Mouse (Mus musculus) lung, embryonic 14.5 days (tissue): ENCODE results near the gene Nsun2. TPM values are rescaled to one million over a fixed set of nuclear protein-coding genes. Genes with fewer than 3 reads are reported as not detected.

Experiments used
- ATAC-seq: fragments of 200-750 bp; cut with Nextera tagmentation; 2 replicates; pipeline ENCODE4 v1.8.0; 2017; ENCODE audit warnings: mild to moderate bottlenecking, moderate TSS enrichment, moderate library complexity; ENCODE audit not compliant: insufficient read depth
- DNase-seq: peaks from one replicate; pipeline ENCODE4 v3.0.0-alpha.2; 2015
- H3K27ac ChIP-seq: fragments of 300-500 bp; sonication (generic); 2 replicates; pipeline ENCODE4 v1.5.1; 2014; ENCODE audit warnings: low read depth, mild to moderate bottlenecking, moderate library complexity
- H3K27me3 ChIP-seq: fragments of 300-500 bp; sonication (generic); 2 replicates; pipeline ENCODE4 v1.6.1; 2014; ENCODE audit warnings: low read length, control low read depth; ENCODE audit not compliant: insufficient read depth
- H3K36me3 ChIP-seq: fragments of 300-500 bp; sonication (generic); 2 replicates; pipeline ENCODE4 v1.6.1; 2014; ENCODE audit warnings: control low read depth; ENCODE audit not compliant: insufficient read depth
- H3K4me1 ChIP-seq: fragments of 300-500 bp; sonication (generic); 2 replicates; pipeline ENCODE4 v1.6.1; 2014; ENCODE audit warnings: antibody characterized with exemption, control low read depth; ENCODE audit not compliant: insufficient read depth
- H3K4me2 ChIP-seq: fragments of 300-500 bp; sonication (generic); 2 replicates; pipeline ENCODE4 v1.6.1; 2014; ENCODE audit warnings: mild to moderate bottlenecking
- H3K4me3 ChIP-seq: fragments of 300-500 bp; sonication (generic); 2 replicates; pipeline ENCODE4 v1.5.1; 2014; ENCODE audit warnings: low read depth, low read length
- H3K9ac ChIP-seq: fragments of 300-500 bp; sonication (generic); 2 replicates; pipeline ENCODE4 v1.6.1; 2014
- H3K9me3 ChIP-seq: fragments of 300-500 bp; sonication (generic); 2 replicates; pipeline ENCODE4 v1.6.1; 2016; ENCODE audit warnings: low read depth, low read length, control low read depth
- CTCF ChIP-seq: IDR thresholded peaks from 2 replicates; pipeline ENCODE4 v1.5.1; 2016; ENCODE audit warnings: antibody characterized with exemption, low read depth
- WGBS: fragments of 180-500 bp; shearing (Covaris S2); extraction: QIAGEN DNeasy Blood & Tissue Kit; methylation state at CpG from one replicate; pipeline ENCODE4 v1.1.7; 2014; 5-methylcytosine and 5-hydroxymethylcytosine counted together
- polyA plus RNA-seq: library from polyadenylated mRNA; unstranded; fragments of >200 nt; fragmentation: Nextera tagmentation; extraction: Ambion mirVana; gene quantifications from 2 replicates; pipeline ENCODE4 v1.2.1, GENCODE M21; 2014

Nsun2 gene
- polyA plus RNA-seq, 1 experiment from 2014 or later, result 130 TPM

DNA sequence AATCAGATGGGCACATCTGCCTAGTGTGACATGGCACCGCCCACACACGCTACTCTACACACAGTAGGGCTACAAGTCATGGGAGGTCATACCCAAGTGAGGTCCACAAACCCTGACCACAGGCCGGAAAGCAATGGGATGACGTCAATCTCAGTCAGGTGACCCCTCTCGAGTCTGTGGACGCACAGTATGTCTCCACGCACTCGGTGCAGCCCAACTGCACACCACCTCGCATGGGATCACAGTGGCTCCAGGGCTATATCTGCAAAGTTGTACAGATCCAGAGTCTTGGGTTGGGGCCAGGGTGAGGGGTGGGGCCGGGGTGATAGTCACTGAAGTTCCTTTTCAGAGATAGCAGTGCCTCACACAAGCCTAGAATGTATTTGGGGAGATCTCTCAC, 139.0 kb downstream of the Nsun2 start:
- no peaks in the 10 kb centered on the region for H3K9me3 ChIP-seq
- no peaks in the 10 kb centered on the region for H3K36me3 ChIP-seq
- no peaks in the 10 kb centered on the region for H3K27me3 ChIP-seq
- DNase-seq, result no peak
- ATAC-seq, result no peak
- H3K4me2 ChIP-seq, result no peak overlapping the region
- no peak overlapping the region for H3K9ac ChIP-seq
- no peak for TF ChIP-seq CTCF
- H3K4me3 ChIP-seq, result no peak overlapping the region
- H3K4me1 ChIP-seq, result no peaks in the 10 kb centered on the region
- 89% methylated on average over 10 of the region's 10 CpGs for WGBS
- no peak overlapping the region for H3K27ac ChIP-seq

DNA sequence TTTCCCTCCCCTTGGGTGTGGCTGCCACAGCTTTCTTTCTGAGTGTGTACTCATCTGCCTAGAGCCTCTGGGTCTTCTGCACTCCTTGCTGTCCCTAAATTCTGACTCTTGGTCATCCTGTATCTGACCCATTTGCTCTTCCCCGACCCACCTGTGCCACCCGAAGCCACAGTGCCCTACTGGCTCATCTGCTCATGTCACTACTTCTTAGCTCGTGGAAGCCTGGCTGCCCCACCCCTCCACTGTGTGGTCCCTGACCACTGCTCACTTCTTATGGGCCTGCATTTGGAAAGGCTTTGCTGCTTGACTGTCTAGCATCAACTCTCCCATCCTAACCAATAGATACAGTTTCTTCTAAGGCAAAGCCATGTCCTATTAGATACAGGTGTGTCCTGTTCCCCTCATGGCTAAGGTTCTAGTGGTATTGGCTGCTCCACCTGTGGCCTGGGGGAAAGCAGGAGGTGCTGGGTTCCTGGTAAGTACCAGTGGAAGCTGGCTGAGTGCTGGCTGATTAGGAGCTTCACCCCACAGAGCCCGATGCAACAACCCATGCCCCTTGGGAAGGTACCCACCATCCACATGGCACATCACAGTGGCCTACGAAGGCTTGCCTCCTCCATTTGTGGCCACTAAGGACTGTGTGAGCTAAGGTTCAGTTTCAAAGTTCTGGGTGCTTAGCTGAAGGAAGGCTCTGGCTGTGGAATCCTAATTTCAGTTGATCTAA, 139.8 kb downstream of the Nsun2 start:
- ATAC-seq (no peak), DNase-seq (no peak)
- H3K4me2 ChIP-seq, result no peak overlapping the region
- WGBS, result 77% methylated on average over 5 of the region's 5 CpGs
- no peaks in the 10 kb centered on the region for H3K36me3 ChIP-seq
- no peak for TF ChIP-seq CTCF
- no peaks in the 10 kb centered on the region for H3K27me3 ChIP-seq
- no peaks in the 10 kb centered on the region for H3K4me1 ChIP-seq
- no peak overlapping the region for H3K27ac ChIP-seq
- H3K4me3 ChIP-seq, result no peak overlapping the region
- H3K9me3 ChIP-seq, result no peaks in the 10 kb centered on the region
- no peak overlapping the region for H3K9ac ChIP-seq

DNA sequence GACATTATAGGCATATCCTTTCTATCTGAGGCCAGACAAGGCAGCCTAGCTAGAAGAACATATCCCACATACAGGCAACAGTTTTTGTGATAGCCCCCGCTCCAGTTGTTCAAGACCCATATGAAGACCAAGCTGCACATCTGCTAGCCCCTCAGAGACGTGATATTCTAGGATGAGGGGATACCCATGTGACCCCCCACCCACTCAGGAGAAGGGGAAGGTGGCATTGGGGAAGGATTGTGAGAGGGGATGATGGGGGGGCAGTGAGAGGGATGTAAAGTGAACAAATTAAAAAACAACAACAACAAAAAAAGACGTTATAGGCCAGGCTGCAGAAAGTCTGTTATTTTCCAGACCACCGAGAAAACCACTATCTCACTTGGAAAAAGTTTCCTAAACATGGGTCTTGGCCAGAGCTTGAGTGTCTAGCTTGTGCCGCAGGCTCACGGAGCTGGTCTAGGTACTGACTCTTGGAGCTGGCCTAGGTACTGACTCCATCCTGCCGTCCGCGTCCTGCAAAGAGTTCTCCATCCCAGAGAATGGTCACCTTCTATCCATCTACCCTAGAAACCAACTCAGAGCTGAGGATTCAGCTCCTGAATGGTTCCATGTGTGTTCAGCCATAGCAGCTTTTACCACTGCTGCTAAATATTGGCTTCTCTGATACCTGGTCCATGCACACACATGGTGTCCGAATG, 140.5 kb downstream of the Nsun2 start:
- ATAC-seq (no peak), DNase-seq (peak; percentile 32)
- Histone ChIP-seq H3K4me2 (no peak overlapping the region), H3K9me3 (no peaks in the 10 kb centered on the region), H3K27me3 (no peaks in the 10 kb centered on the region), H3K9ac (no peak overlapping the region), H3K27ac (no peak overlapping the region), H3K36me3 (no peaks in the 10 kb centered on the region), H3K4me3 (no peak overlapping the region), H3K4me1 (no peaks in the 10 kb centered on the region)
- no peak for TF ChIP-seq CTCF
- 48% methylated on average over 10 of the region's 10 CpGs for WGBS

Other genes with a start within 250 kb of the Nsun2 start
- gene Tent4a, start 871 bp downstream of the Nsun2 start, polyA plus RNA-seq, result 7.5 and 8.9 TPM in 2 replicates
- gene Srd5a1, start 77.7 kb downstream of the Nsun2 start, polyA plus RNA-seq, result 24.8 and 29.2 TPM in 2 replicates
- gene Ube2ql1, start 206.1 kb downstream of the Nsun2 start, polyA plus RNA-seq, result 0.18 and 0.34 TPM in 2 replicates